Mouse (Mus musculus) lung, adult 2 months (tissue): ENCODE results near the gene Gnrhr. TPM values are rescaled to one million over a fixed set of nuclear protein-coding genes. Genes with fewer than 3 reads are reported as not detected.

Source experiments
- DNase-seq: peaks from one replicate; pipeline ENCODE4 v3.0.0; 2022
- H3K4me1 ChIP-seq: fragments of 200-500 bp; 2 replicates; pipeline ENCODE4 v1.6.1; 2011; ENCODE audit warnings: low read length; ENCODE audit not compliant: control insufficient read depth, insufficient read depth
- H3K4me3 ChIP-seq: fragments of 200-500 bp; replicated peaks from 2 replicates; pipeline ENCODE3; 2011; ENCODE audit warnings: low read depth, mild to moderate bottlenecking, control low read depth, low read length; ENCODE audit errors: extremely low read depth
- CTCF ChIP-seq: fragments of 200-500 bp; IDR thresholded peaks from 2 replicates; pipeline ENCODE4 v1.5.1; 2011; ENCODE audit warnings: mild to moderate bottlenecking, low read length, control low read depth; ENCODE audit not compliant: insufficient read depth
- POLR2A ChIP-seq: fragments of 200-500 bp; IDR thresholded peaks from 2 replicates; pipeline ENCODE4 v1.6.1; 2011; ENCODE audit warnings: low read depth, mild to moderate bottlenecking, control low read depth, low read length, borderline replicate concordance; ENCODE audit errors: extremely low read depth
- WGBS: fragments of 180-500 bp; shearing (Covaris S2); methylation state at CpG from one replicate; pipeline ENCODE4 v1.1.7; 2018; 5-methylcytosine and 5-hydroxymethylcytosine counted together
- polyA plus RNA-seq: library from polyadenylated mRNA; depleted of rRNA; stranded (reverse); fragments of >200 nt; gene quantifications from 2 replicates; pipeline ENCODE4 v1.2.3, GENCODE M21; 2012; rRNA removed

Gene Gnrhr
- not detected in 2 replicates for polyA plus RNA-seq

DNA sequence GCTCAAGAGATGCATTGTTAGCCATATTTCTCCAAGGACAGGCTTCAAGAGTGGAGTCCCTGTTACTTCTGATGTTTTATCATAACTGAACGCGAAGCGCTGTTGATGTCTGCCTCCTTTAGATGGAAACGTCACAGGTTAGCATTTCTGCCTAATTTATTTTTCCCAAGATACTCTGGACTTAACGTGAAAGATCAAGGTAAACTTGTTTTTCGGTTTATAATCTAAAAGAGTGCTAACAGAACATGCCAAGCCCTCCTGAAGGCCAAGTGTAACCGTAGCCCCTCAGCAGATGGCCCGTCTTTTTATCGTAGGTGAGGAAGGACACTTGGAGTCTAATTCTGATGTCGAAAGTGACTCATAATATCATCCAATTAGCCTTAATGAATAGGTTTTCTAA is at the start of gene Gnrhr:
Gene Gnrhr (minus strand): TSS at position 101 of the 400 bp plus-strand sequence.
- DNase-seq, result no peak
- H3K4me3 ChIP-seq, result no peak within 1 kb of the TSS
- no peaks in the 10 kb centered on the region for H3K4me1 ChIP-seq
- WGBS, result 85% methylated on average over 10 of the region's 10 CpGs
- TF ChIP-seq POLR2A (no peak), CTCF (no peak)

GRCm38 (mm10) chr5:86246559-86246958 is 48.9 kb upstream of the Gnrhr start:
- WGBS, result 87% methylated on average over 11 of the region's 11 CpGs
- Histone ChIP-seq H3K4me1 (no peaks in the 10 kb centered on the region), H3K4me3 (no peak overlapping the region)
- DNase-seq, result no peak
- TF ChIP-seq POLR2A (no peak), CTCF (no peak)

- TF ChIP-seq CTCF (no peak), POLR2A (no peak)
- WGBS, result 48% methylated on average over 1 of the region's 1 CpGs
- Histone ChIP-seq H3K4me3 (no peak overlapping the region), H3K4me1 (no peaks in the 10 kb centered on the region)
- DNase-seq, result no peak
These were observed 47.2 kb upstream of the Gnrhr start for GRCm38 (mm10) chr5:86244880-86245279.

DNA sequence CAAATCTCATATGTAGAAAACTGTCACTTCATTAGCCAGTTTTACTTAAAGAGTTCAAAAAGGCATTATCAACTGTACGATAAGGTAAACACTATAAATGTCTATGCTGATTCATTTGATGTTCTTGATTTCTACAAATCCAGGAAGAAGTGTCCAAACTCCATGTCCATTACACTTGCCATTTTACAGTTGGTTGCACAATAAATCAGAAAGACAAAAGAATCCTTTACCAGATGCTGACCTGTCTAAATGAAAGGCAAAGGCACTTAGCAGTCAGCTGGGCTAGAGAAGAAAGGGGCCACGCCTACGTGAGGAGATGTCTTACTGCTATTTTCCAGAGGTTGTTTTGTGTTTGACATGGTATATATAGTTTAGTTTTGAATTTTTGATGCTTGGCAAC is 46.6 kb upstream of the Gnrhr start:
- Histone ChIP-seq H3K4me3 (no peak overlapping the region), H3K4me1 (no peaks in the 10 kb centered on the region)
- TF ChIP-seq CTCF (no peak), POLR2A (no peak)
- WGBS, result 72% methylated on average over 3 of the region's 3 CpGs
- no peak for DNase-seq

DNA sequence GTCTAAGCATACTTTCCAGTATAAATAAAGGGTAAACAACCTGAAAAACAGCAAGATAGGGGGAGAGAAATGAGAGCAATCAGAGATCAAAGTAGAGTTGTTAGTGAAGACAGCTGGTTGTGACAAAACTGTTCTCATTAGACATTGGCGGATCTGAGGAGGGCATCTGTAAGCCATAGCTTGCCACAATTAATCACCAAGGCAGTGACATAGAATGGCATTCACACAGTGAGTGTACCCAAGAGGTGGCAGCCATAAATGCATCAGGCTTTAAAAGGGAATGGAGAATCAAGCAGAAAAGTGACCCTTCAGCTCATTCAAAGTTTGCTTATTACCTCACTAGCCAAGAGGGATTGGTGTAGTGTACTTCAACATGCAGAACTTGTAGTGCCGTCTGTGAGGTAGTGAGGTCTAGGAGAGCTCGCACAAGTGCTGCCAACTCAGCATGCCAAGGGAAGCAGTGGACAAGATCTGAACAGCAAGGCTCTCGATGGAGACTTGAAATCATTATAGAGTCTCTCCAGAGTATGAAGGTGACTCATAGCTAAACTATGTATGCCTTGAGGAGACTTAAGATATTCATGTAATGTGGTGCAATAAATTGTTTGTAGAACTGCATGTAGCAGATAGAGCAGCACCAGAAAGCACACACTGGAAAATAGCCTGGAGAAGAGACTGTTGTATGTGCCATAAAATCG is 29.6 kb upstream of the Gnrhr start:
- peak; percentile 4 for DNase-seq
- H3K4me1 ChIP-seq, result no peaks in the 10 kb centered on the region; the same call in 1 of the 2 replicates
- TF ChIP-seq POLR2A, result no peak
- no peak for TF ChIP-seq CTCF
- no peak overlapping the region for H3K4me3 ChIP-seq
- WGBS, result 61% methylated on average over 5 of the region's 5 CpGs

DNA sequence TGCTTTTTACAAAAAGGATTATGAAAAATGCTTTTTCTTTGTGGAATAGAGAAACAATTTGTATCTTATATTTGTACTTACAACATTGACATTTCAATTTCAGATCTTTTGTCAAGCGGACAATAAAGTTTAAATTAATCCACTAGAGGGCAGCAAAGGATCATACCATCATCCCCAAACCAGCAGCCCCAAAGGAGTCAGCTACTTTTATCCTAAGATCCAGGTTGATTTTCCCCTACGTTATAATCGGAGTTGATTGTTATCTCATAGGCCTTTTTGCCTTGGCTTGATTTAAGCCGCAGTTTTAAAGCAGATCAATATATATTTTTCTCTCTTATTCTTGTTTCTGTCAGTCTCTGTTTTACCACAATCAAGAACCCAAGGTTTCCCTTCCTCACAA is 6.3 kb downstream of the Gnrhr start:
- Histone ChIP-seq H3K4me3 (no peak overlapping the region), H3K4me1 (no peaks in the 10 kb centered on the region)
- DNase-seq, result no peak
- TF ChIP-seq POLR2A, result no peak
- TF ChIP-seq CTCF, result no peak
- 10% methylated on average over 4 of the region's 4 CpGs for WGBS

- no peak overlapping the region for H3K4me3 ChIP-seq
- 23% methylated on average over 5 of the region's 5 CpGs for WGBS
These were observed 6.9 kb downstream of the Gnrhr start for GRCm38 (mm10) chr5:86190770-86191169.

GRCm38 (mm10) chr5:86190290-86190689 is 7.4 kb downstream of the Gnrhr start:
- no peak for DNase-seq
- H3K4me3 ChIP-seq, result no peak overlapping the region
- no peaks in the 10 kb centered on the region for H3K4me1 ChIP-seq
- WGBS, result 52% methylated on average over 15 of the region's 15 CpGs
- no peak for TF ChIP-seq CTCF
- no peak for TF ChIP-seq POLR2A

More at GRCm38 (mm10) chr5:86190770-86191169, 6.9 kb downstream of the Gnrhr start:
- H3K4me1 ChIP-seq, result no peaks in the 10 kb centered on the region
- no peak for DNase-seq
- TF ChIP-seq CTCF (peak; percentile 59; the same call in 1 of the 2 replicates), POLR2A (no peak)

- no peaks in the 10 kb centered on the region for H3K4me1 ChIP-seq
- 57% methylated on average over 6 of the region's 6 CpGs for WGBS
- no peak overlapping the region for H3K4me3 ChIP-seq
- no peak for TF ChIP-seq CTCF
- TF ChIP-seq POLR2A, result no peak
- DNase-seq, result no peak
These were observed 10.3 kb downstream of the Gnrhr start for GRCm38 (mm10) chr5:86187441-86187840.

- 47% methylated on average over 2 of the region's 2 CpGs for WGBS
These were observed 23.9 kb downstream of the Gnrhr start for GRCm38 (mm10) chr5:86173778-86174177.

More at GRCm38 (mm10) chr5:86173778-86174177, 23.9 kb downstream of the Gnrhr start:
- TF ChIP-seq POLR2A (no peak), CTCF (no peak)
- Histone ChIP-seq H3K4me3 (no peak overlapping the region), H3K4me1 (no peaks in the 10 kb centered on the region)
- DNase-seq, result no peak
